14 mouse cellular contexts compared by ENCODE assay signal in the genomic region with DNA sequence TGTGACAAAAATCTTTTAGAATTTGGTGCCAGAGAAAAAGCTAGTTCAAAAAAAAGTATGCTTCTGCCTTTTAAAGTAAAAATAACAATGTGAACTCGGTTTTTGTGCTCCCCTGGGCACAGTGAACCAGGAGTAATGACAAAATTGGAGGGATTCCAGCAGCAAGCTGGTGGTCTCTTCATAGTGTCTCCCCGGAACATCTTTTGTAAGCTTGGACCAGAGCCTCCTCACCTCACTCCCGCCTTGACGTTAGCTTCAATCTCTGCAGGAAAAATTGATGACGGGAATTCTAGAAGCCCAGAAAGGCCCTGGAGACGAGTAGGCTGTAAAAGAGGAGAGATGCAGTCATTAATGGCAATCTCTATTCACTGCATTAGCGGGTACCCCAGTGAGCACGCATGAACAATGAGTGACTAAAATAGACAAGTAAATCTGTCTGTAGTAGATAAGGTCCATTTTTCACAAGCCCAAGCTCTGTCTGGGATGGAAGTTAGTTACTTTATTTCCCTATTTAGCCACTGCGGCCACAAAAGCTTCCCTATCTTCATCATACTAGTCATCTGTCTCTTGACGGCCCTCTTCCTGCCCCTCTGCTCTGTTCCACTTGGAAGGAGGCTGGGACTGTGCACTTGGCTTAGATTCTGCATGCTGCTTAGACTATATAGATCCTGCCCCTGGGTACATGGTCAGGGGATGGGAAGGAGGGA. TPM values are rescaled to one million over a fixed set of nuclear protein-coding genes. Genes with fewer than 3 reads are reported as not detected.
A peak's percentile ranks its signal among the peaks of the same experiment; 100 is the strongest.
DNase-seq lines count a peak whose midpoint lies in the region; ATAC-seq and TF ChIP-seq lines count a peak whose summit lies in the region.
"Had no signal": no experiment of that assay in that cellular context is flagged by ENCODE, and none has a peak within 500 bp of the region (broad histone marks: within the 10 kb centered on the region; RNA-seq: fewer than 3 reads in every experiment).

No protein-coding gene starts in this region.

- H3K4me3 ChIP-seq in heart, embryonic 12.5 days = no peak overlapping the region
- H3K4me3 ChIP-seq in lung, embryonic 16.5 days (ENCODE audit: low read length) = no peak overlapping the region
- no peak overlapping the region for H3K4me3 ChIP-seq in hindbrain, postnatal 0 days (ENCODE audit: low read length)
- H3K4me3 ChIP-seq in neural tube, embryonic 14.5 days (ENCODE audit: low read depth, low read length) = no peak overlapping the region
- H3K4me3 ChIP-seq: heart, adult 2 months; limb, embryonic 13.5 days had no signal

- H3K27me3 ChIP-seq in heart, embryonic 12.5 days (replicated peaks) = no peaks in the 10 kb centered on the region
- no peaks in the 10 kb centered on the region for H3K27me3 ChIP-seq in lung, embryonic 16.5 days (ENCODE audit: control insufficient read depth, insufficient read depth, low read depth, low read length)
- H3K27me3 ChIP-seq in hindbrain, postnatal 0 days (ENCODE audit: insufficient read depth, low read length) = no peaks in the 10 kb centered on the region
- H3K27me3 ChIP-seq in neural tube, embryonic 14.5 days (ENCODE audit: control insufficient read depth, insufficient read depth, low read length) = no peaks in the 10 kb centered on the region
- H3K27me3 ChIP-seq: limb, embryonic 13.5 days had no signal

- 38% methylated on average over 10 of the region's 10 CpGs for whole genome bisulfite sequencing in heart, embryonic 12.5 days
- 50% methylated on average over 10 of the region's 10 CpGs for WGBS in lung, embryonic 16.5 days
- WGBS in hindbrain, postnatal 0 days = 34% methylated on average over 10 of the region's 10 CpGs
- WGBS in neural tube, embryonic 14.5 days = 21% methylated on average over 10 of the region's 10 CpGs

- H3K27ac ChIP-seq in heart, embryonic 12.5 days (ENCODE audit: poor library complexity, severe bottlenecking) = peak overlapping the region; percentile 38; the same call in 1 of the 2 replicates
- H3K27ac ChIP-seq in lung, embryonic 16.5 days (ENCODE audit: low read length) = peak overlapping the region; percentile 87
- peak overlapping the region; percentile 56; the same call in 1 of the 2 replicates for H3K27ac ChIP-seq in hindbrain, postnatal 0 days
- peak overlapping the region; percentile 3; the same call in 1 of the 2 replicates for H3K27ac ChIP-seq in neural tube, embryonic 14.5 days (ENCODE audit: low read depth, low read length)
- H3K27ac ChIP-seq: heart, adult 2 months; limb, embryonic 13.5 days had no signal

- H3K4me2 ChIP-seq in heart, embryonic 12.5 days = no peak overlapping the region
- H3K4me2 ChIP-seq in lung, embryonic 16.5 days (ENCODE audit: low read depth, low read length) = no peak overlapping the region
- H3K4me2 ChIP-seq in hindbrain, postnatal 0 days (ENCODE audit: low read depth, low read length) = no peak overlapping the region
- no peak overlapping the region for H3K4me2 ChIP-seq in neural tube, embryonic 14.5 days (ENCODE audit: low read depth, low read length)
- H3K4me2 ChIP-seq: limb, embryonic 13.5 days had no signal

- H3K4me1 ChIP-seq in heart, embryonic 12.5 days (replicated peaks) = peaks cover 20% of the 10 kb centered on the region
- peaks cover 12% of the 10 kb centered on the region for H3K4me1 ChIP-seq in lung, embryonic 16.5 days (replicated peaks; ENCODE audit: control insufficient read depth, insufficient read depth, low read length)
- H3K4me1 ChIP-seq in hindbrain, postnatal 0 days (ENCODE audit: insufficient read depth, low read length) = no peaks in the 10 kb centered on the region
- H3K4me1 ChIP-seq in neural tube, embryonic 14.5 days (ENCODE audit: control insufficient read depth, insufficient read depth, low read length) = peaks cover 6% of the 10 kb centered on the region; the same call in 1 of the 2 replicates
- H3K4me1 ChIP-seq: limb, embryonic 13.5 days had no signal

- peak; percentile 55; the same call in 1 of the 2 replicates for ATAC-seq in heart, embryonic 12.5 days (ENCODE audit: insufficient number of reproducible peaks, low FRiP score)
- ATAC-seq in lung, embryonic 16.5 days (ENCODE audit: low read depth) = peak; percentile 82
- ATAC-seq in hindbrain, postnatal 0 days = no peak
- peak; percentile 79; the same call in 1 of the 2 replicates for ATAC-seq in neural tube, embryonic 14.5 days (ENCODE audit: low read depth)
- ATAC-seq: intestine, embryonic 16.5 days had no signal

- TF ChIP-seq CTCF in hindbrain, postnatal 0 days (IDR thresholded peaks at IDR 0.05; ENCODE audit: low read depth) = no peak

- no peaks in the 10 kb centered on the region for H3K9me3 ChIP-seq in heart, embryonic 12.5 days (replicated peaks)
- no peaks in the 10 kb centered on the region for H3K9me3 ChIP-seq in lung, embryonic 16.5 days (ENCODE audit: control insufficient read depth, low read length)
- no peaks in the 10 kb centered on the region for H3K9me3 ChIP-seq in hindbrain, postnatal 0 days (ENCODE audit: low read length)
- no peaks in the 10 kb centered on the region for H3K9me3 ChIP-seq in neural tube, embryonic 14.5 days (ENCODE audit: control insufficient read depth, low read length)
- H3K9me3 ChIP-seq: limb, embryonic 13.5 days had no signal

- H3K36me3 ChIP-seq in heart, embryonic 12.5 days = no peaks in the 10 kb centered on the region
- H3K36me3 ChIP-seq in lung, embryonic 16.5 days (ENCODE audit: control insufficient read depth, insufficient read depth, low read length) = no peaks in the 10 kb centered on the region
- no peaks in the 10 kb centered on the region for H3K36me3 ChIP-seq in hindbrain, postnatal 0 days (ENCODE audit: insufficient read depth, low read length)
- H3K36me3 ChIP-seq in neural tube, embryonic 14.5 days (ENCODE audit: control insufficient read depth, insufficient read depth, low read length) = no peaks in the 10 kb centered on the region
- H3K36me3 ChIP-seq: limb, embryonic 13.5 days had no signal

- H3K9ac ChIP-seq in heart, embryonic 12.5 days = no peak overlapping the region
- no peak overlapping the region for H3K9ac ChIP-seq in lung, embryonic 16.5 days (ENCODE audit: low read length)
- H3K9ac ChIP-seq in hindbrain, postnatal 0 days (replicated peaks; ENCODE audit: low read length) = no peak overlapping the region
- no peak overlapping the region for H3K9ac ChIP-seq in neural tube, embryonic 14.5 days (replicated peaks; ENCODE audit: low read depth, low read length)
- H3K9ac ChIP-seq: limb, embryonic 13.5 days had no signal

- no peak for DNase-seq in heart, adult 18-20 months
- no peak for DNase-seq in lung, postnatal 25 days (ENCODE audit: low spot score)
- peak; percentile 3 for DNase-seq in hindbrain, postnatal 0 days (ENCODE audit: low spot score)
- no peak for DNase-seq in adipocyte (ENCODE audit: low spot score)
- no peak for DNase-seq in frontal cortex, postnatal 10 days (ENCODE audit: low spot score in 2 of 2)
- DNase-seq: cerebellum, adult 18-20 months; heart, adult 2 months; kidney, postnatal 36 days; thymus, adult 18-20 months had no signal

RNA-seq across cellular contexts. Expression of a gene that starts 59.0 kb away (rescaled TPM):
- 69.5 and 77.4 TPM in 2 replicates for polyA plus RNA-seq in heart, embryonic 12.5 days (2016; fragmentation: Nextera tagmentation; extraction: Ambion mirVana)
- 10 to 100 TPM; 29.8 to 35.7 TPM for total RNA-seq in heart, adult 18-20 months (2021)
- polyA plus RNA-seq in lung, embryonic 16.5 days (2015; fragmentation: Nextera tagmentation; extraction: Ambion mirVana) = 9.4 and 9.8 TPM in 2 replicates
- total RNA-seq in hindbrain, postnatal 0 days (2014; rRNA removed) = 88.7 and 89.7 TPM in 2 replicates
- 62.6 and 67.4 TPM in 2 replicates for polyA plus RNA-seq in hindbrain, postnatal 0 days (2015; fragmentation: Nextera tagmentation; extraction: Ambion mirVana)
- polyA plus RNA-seq in neural tube, embryonic 14.5 days (2014; fragmentation: Nextera tagmentation; extraction: Ambion mirVana) = 39.7 and 53.7 TPM in 2 replicates

Comparison
In these comparisons a context has a peak if more than half of its experiments do, and no peak if none do; other contexts are left out.
1. H3K27ac ChIP-seq: peak in every context shown above with its lines; median percentile 87 in lung, embryonic 16.5 days; 56 in hindbrain, postnatal 0 days; 38 in heart, embryonic 12.5 days; 3 in neural tube, embryonic 14.5 days.